Mouse (Mus musculus) liver, postnatal 0 days (tissue): ENCODE results near the gene A930017K11Rik. TPM values are rescaled to one million over a fixed set of nuclear protein-coding genes. Genes with fewer than 3 reads are reported as not detected.
A peak's percentile ranks its signal among the peaks of the same experiment; 100 is the strongest.

Experiments used
- ATAC-seq: fragments of 200-750 bp; cut with Nextera tagmentation; 2 replicates; pipeline ENCODE4 v1.8.0; 2017; ENCODE audit warnings: mild to moderate bottlenecking, moderate library complexity
- DNase-seq: peaks from one replicate; pipeline ENCODE4 v3.0.0-alpha.2; 2016
- H3K27ac ChIP-seq: fragments of 300-500 bp; sonication (generic); 2 replicates; pipeline ENCODE4 v1.5.1; 2014; ENCODE audit warnings: antibody characterized with exemption, moderate library complexity, mild to moderate bottlenecking, low read depth
- H3K27me3 ChIP-seq: fragments of 300-500 bp; sonication (generic); 2 replicates; pipeline ENCODE4 v1.6.1; 2014; ENCODE audit warnings: low read length, control low read depth, mixed read lengths; ENCODE audit not compliant: insufficient read depth
- H3K36me3 ChIP-seq: fragments of 300-500 bp; sonication (generic); replicated peaks from 2 replicates; pipeline ENCODE4 v1.6.1; 2014; ENCODE audit warnings: mild to moderate bottlenecking, control low read depth, low read length, moderate library complexity, mixed read lengths; ENCODE audit not compliant: insufficient read depth
- H3K4me1 ChIP-seq: fragments of 300-500 bp; sonication (generic); 2 replicates; pipeline ENCODE4 v1.6.1; 2014; ENCODE audit warnings: antibody characterized with exemption, mild to moderate bottlenecking, control low read depth; ENCODE audit not compliant: insufficient read depth
- H3K4me2 ChIP-seq: fragments of 300-500 bp; sonication (generic); 2 replicates; pipeline ENCODE4 v1.6.1; 2014; ENCODE audit warnings: low read depth, mild to moderate bottlenecking, low read length, moderate library complexity, mixed read lengths
- H3K4me3 ChIP-seq: fragments of 300-500 bp; sonication (generic); 2 replicates; pipeline ENCODE4 v1.5.1; 2014; ENCODE audit warnings: low read depth, low read length
- H3K9ac ChIP-seq: fragments of 300-500 bp; sonication (generic); replicated peaks from 2 replicates; pipeline ENCODE4 v1.6.1; 2014; ENCODE audit warnings: mild to moderate bottlenecking, moderate library complexity
- H3K9me3 ChIP-seq: fragments of 300-500 bp; sonication (generic); 2 replicates; pipeline ENCODE4 v1.6.1; 2016; ENCODE audit warnings: mild to moderate bottlenecking, control low read depth, low read length, mixed read lengths
- CTCF ChIP-seq: sonication (generic); IDR thresholded peaks from 2 replicates; pipeline ENCODE4 v1.5.1; 2016; ENCODE audit warnings: antibody characterized with exemption, low read depth
- EP300 ChIP-seq: IDR thresholded peaks from 2 replicates; pipeline ENCODE4 v1.6.1; 2016; ENCODE audit warnings: antibody characterized with exemption, low read depth, mild to moderate bottlenecking
- WGBS: fragments of 180-500 bp; shearing (Covaris S2); extraction: QIAGEN DNeasy Blood & Tissue Kit; methylation state at CpG from one replicate; pipeline ENCODE4 v1.1.7; 2014; ENCODE audit not compliant: insufficient replicate concordance; 5-methylcytosine and 5-hydroxymethylcytosine counted together
- polyA plus RNA-seq: library from polyadenylated mRNA; unstranded; fragments of >200 nt; fragmentation: Nextera tagmentation; extraction: Ambion mirVana; gene quantifications from 2 replicates; pipeline ENCODE4 v1.2.1, GENCODE M21; 2015

A930017K11Rik gene
- polyA plus RNA-seq, 1 experiment from 2014 or later: not detected

DNA sequence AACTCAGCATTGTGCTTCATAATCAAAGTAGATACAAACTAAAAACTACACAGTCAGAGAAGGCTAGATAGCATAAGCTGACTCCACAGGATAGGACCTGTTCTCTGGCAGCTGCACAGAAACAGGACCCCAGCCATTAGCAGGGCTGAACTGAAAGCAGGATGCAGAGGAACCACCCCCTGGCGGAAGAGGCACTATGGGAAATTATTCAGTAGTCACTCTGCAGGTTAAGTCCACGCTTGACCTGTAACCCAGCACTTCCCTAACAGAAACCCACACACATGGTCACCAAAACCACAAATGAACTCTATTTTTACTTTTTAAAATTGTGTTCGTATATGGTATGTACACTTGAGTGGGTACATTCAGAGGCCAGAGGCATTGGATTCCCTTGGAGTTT lies 49.3 kb downstream of the A930017K11Rik start:
- Histone ChIP-seq H3K4me2 (no peak overlapping the region), H3K4me1 (no peaks in the 10 kb centered on the region), H3K9ac (no peak overlapping the region), H3K27ac (no peak overlapping the region), H3K27me3 (no peaks in the 10 kb centered on the region), H3K9me3 (no peaks in the 10 kb centered on the region), H3K4me3 (no peak overlapping the region), H3K36me3 (0 out of 2 replicates have a peak, but pooled peaks cover 5% of the 10 kb centered on the region)
- DNase-seq: no peak
- WGBS: 54% methylated on average over 3 of the region's 3 CpGs
- no peak for TF ChIP-seq CTCF
- TF ChIP-seq EP300: no peak
- no peak for ATAC-seq

DNA sequence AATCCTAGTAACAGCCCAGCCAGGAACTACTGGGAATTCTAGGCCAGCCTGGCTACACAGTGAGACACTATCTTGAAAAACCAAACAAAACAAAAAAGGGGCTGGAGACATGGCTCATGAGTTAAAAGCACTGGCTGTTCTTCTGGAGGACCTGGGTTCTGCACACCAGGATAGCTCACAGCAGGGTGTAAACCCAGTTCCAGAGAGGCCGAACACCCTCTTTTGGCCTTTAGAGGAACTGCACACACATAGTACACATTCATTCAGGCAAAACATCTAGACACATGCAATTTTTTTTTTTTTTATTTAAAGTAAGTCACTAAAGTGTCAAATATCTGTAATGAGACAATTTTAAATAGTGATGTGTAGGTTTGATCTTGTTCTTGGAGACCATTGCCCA lies 52.2 kb downstream of the A930017K11Rik start:
- Histone ChIP-seq H3K9me3 (no peaks in the 10 kb centered on the region), H3K27me3 (no peaks in the 10 kb centered on the region), H3K36me3 (0 out of 2 replicates have a peak, but pooled peaks cover 5% of the 10 kb centered on the region), H3K4me3 (no peak overlapping the region), H3K4me2 (no peak overlapping the region), H3K4me1 (0 out of 2 replicates have a peak, but pooled peaks cover 2% of the 10 kb centered on the region), H3K9ac (no peak overlapping the region), H3K27ac (no peak overlapping the region)
- 93% methylated on average over 1 of the region's 1 CpGs for WGBS
- peak; percentile 21; the same call in 1 of the 2 replicates for TF ChIP-seq CTCF
- TF ChIP-seq EP300: no peak
- no peak for ATAC-seq
- no peak for DNase-seq

Other genes with a start within 250 kb of the A930017K11Rik start
- gene Gng13, start 235.4 kb downstream of the A930017K11Rik start, polyA plus RNA-seq: 0.39 TPM in 1 of 2 replicates, not detected in the other
- 7.4 TPM in 2 replicates for gene Chtf18, start 225.1 kb downstream of the A930017K11Rik start, polyA plus RNA-seq
- 3.8 and 3.9 TPM in 2 replicates for gene Rpusd1, start 224.9 kb downstream of the A930017K11Rik start, polyA plus RNA-seq
- gene Mslnl, start 216.5 kb downstream of the A930017K11Rik start, polyA plus RNA-seq: not detected in 2 replicates
- gene Msln, start 198.2 kb downstream of the A930017K11Rik start, polyA plus RNA-seq: 12.3 and 14.7 TPM in 2 replicates
- gene Narfl, start 178.8 kb downstream of the A930017K11Rik start, polyA plus RNA-seq: 12.8 and 15.3 TPM in 2 replicates
- gene Haghl, start 166.9 kb downstream of the A930017K11Rik start, polyA plus RNA-seq: 8.3 and 9.4 TPM in 2 replicates
- not detected in 2 replicates for gene Ccdc78, start 166.0 kb downstream of the A930017K11Rik start, polyA plus RNA-seq
- gene Fam173a, start 159.7 kb downstream of the A930017K11Rik start, polyA plus RNA-seq: 51.5 and 51.6 TPM in 2 replicates
- gene AC134908.4, start 156.9 kb downstream of the A930017K11Rik start, polyA plus RNA-seq: not detected in 2 replicates
- 11.9 TPM in 2 replicates for gene Metrn, start 155.4 kb downstream of the A930017K11Rik start, polyA plus RNA-seq
- 0.05 TPM in 1 of 2 replicates, not detected in the other for gene Fbxl16, start 143.5 kb downstream of the A930017K11Rik start, polyA plus RNA-seq
- 5.5 and 7.2 TPM in 2 replicates for gene Wdr24, start 128.9 kb downstream of the A930017K11Rik start, polyA plus RNA-seq
- 12.8 and 13.8 TPM in 2 replicates for gene Jmjd8, start 123.7 kb downstream of the A930017K11Rik start, polyA plus RNA-seq
- 118 and 119 TPM in 2 replicates for gene Stub1, start 119.2 kb downstream of the A930017K11Rik start, polyA plus RNA-seq
- gene Rhbdl1, start 115.3 kb downstream of the A930017K11Rik start, polyA plus RNA-seq: 0.17 and 0.35 TPM in 2 replicates
- 0.30 and 0.34 TPM in 2 replicates for gene Gm20683, start 110.8 kb downstream of the A930017K11Rik start, polyA plus RNA-seq
- gene Rhot2, start 107.7 kb downstream of the A930017K11Rik start, polyA plus RNA-seq: 9.8 and 10.4 TPM in 2 replicates
- gene Wdr90, start 91.1 kb downstream of the A930017K11Rik start, polyA plus RNA-seq: 2.7 and 3.4 TPM in 2 replicates
- gene Mcrip2, start 83.8 kb downstream of the A930017K11Rik start, polyA plus RNA-seq: 127 and 143 TPM in 2 replicates
- 64.8 and 72.5 TPM in 2 replicates for gene Mettl26, start 77.5 kb downstream of the A930017K11Rik start, polyA plus RNA-seq
- gene Wfikkn1, start 71.7 kb downstream of the A930017K11Rik start, polyA plus RNA-seq: 0.33 and 0.54 TPM in 2 replicates
- gene Rab40c, start 32.8 kb downstream of the A930017K11Rik start, polyA plus RNA-seq: 6.5 and 7.3 TPM in 2 replicates
- gene Pigq, start 7.6 kb downstream of the A930017K11Rik start, polyA plus RNA-seq: 56.0 and 58.7 TPM in 2 replicates
- gene Nhlrc4, start 7.6 kb downstream of the A930017K11Rik start, polyA plus RNA-seq: 2.0 and 3.8 TPM in 2 replicates
- gene Capn15, start 33.2 kb upstream of the A930017K11Rik start, polyA plus RNA-seq: 6.6 and 8.3 TPM in 2 replicates
- 1.7 TPM in 2 replicates for gene Rab11fip3, start 117.0 kb upstream of the A930017K11Rik start, polyA plus RNA-seq
- 142 and 151 TPM in 2 replicates for gene Decr2, start 137.8 kb upstream of the A930017K11Rik start, polyA plus RNA-seq
- gene Nme4, start 143.0 kb upstream of the A930017K11Rik start, polyA plus RNA-seq: 13.9 and 17.7 TPM in 2 replicates
- gene Tmem8, start 160.7 kb upstream of the A930017K11Rik start, polyA plus RNA-seq: 2.5 and 2.6 TPM in 2 replicates
- 81.9 and 85.9 TPM in 2 replicates for gene Mrpl28, start 170.9 kb upstream of the A930017K11Rik start, polyA plus RNA-seq
- gene Axin1, start 186.1 kb upstream of the A930017K11Rik start, polyA plus RNA-seq: 4.7 TPM in 2 replicates
- 18.8 and 20.5 TPM in 2 replicates for gene Pdia2, start 246.5 kb upstream of the A930017K11Rik start, polyA plus RNA-seq